Mouse (Mus musculus) liver (tissue): ENCODE data around the gene Hsd17b11.
"Not testable (repeated sequence)": the region's sequence is repeated elsewhere in the genome, so short reads cannot be mapped to it uniquely, and the experiment has no call there.

Experiments used
- DNase-seq: peaks from one replicate; pipeline ENCODE4 v3.0.0-alpha.2; 2020; ENCODE audit warnings: mixed read lengths

Gene Hsd17b11

DNA sequence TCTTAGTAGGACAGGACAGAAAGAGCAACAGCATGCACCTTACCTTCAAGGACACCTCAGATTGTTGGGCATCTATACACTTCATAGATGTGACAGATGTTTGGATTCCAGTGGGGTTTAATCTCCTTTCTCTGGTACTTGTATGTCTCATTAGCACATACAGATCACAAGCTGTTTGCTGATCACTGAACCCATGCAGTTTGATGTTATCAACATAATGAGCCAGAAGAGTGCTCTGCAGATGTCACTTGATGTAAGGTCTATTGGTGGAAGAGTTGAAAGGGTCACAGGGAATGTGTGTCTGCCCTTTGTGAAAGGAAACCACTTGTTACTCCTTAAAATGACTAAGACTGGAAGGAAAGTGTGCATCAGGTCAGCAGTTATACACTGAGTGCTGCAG, 13.3 kb upstream of the Hsd17b11 start:
- no peak for DNase-seq

GRCm38 (mm10) chr5:104032434-104033097, 10.8 kb upstream of the Hsd17b11 start:
- no peak for DNase-seq

DNA sequence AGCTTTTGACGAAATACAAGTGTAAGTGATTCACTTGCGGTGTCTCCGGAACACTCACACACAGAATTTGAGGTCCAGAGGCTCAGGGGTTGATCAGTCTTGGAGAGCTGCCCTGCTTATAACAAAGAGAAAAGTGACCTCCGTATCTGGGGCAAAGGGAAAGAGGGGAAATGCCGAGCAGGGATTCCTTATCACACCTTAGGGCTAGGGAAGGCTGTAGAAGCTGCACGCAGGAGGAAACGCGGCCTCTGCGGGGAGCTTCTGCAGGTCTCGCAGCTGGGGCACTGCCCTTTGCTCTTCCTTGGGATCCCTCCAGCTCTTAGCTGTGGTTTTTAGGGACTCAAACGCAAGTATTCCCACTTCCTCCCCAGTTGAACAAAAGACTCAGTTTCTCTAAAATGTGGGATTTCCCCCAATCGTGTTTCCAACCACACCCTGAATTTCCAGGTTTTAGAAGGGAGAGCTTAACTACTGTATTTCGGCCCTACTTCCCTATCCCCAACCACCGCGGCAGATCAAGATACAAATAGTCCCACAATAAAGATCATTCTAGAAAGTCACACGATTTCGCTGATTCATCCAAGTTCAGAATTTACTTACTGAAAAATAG, 3.6 kb upstream of the Hsd17b11 start:
- no peak for DNase-seq

DNA sequence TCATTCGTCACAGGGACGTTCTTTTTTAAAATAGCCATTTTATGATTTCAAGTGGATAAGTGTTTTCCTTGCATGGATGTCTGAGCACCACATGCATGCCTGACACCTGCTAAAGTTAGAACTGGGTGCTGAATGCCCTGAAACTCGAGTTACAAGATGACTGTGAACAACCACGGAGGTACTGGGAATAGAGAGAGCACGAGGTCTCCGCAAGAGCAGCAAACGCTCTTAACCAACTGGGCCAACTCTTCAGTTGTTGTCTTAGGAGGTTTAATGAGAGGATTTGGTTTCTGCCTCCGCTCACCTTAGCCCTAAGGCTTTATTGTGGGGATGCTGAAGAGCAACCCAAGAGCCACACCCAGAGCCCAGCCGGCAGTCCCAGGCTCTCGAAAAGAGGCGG, 3.0 kb upstream of the Hsd17b11 start:
- DNase-seq: no peak

DNA sequence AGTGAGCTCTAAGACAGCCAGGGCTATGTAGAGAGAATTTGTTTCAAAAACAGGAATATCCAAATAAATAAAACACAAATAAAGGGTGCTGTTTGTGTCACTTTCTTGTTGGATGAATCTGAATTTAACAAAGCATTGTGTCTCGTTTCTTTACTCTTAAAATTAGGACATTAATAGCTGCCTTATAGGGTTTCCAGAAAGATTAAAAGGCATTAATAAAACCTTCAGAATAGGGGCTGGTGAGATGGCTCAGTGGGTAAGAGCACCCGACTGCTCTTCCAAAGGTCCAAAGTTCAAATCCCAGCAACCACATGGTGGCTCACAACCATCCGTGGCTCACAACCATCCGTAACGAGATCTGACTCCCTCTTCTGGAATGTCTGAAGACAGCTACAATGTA, 2.5 kb upstream of the Hsd17b11 start:
- DNase-seq: not testable (repeated sequence)

- DNase-seq: no peak
Measured at GRCm38 (mm10) chr5:104023289-104024020, 1.7 kb upstream of the Hsd17b11 start.

- no peak for DNase-seq
Measured at GRCm38 (mm10) chr5:104022558-104022957, 839 bp upstream of the Hsd17b11 start.

GRCm38 (mm10) chr5:104011419-104011818, 10.3 kb downstream of the Hsd17b11 start:
- no peak for DNase-seq

DNA sequence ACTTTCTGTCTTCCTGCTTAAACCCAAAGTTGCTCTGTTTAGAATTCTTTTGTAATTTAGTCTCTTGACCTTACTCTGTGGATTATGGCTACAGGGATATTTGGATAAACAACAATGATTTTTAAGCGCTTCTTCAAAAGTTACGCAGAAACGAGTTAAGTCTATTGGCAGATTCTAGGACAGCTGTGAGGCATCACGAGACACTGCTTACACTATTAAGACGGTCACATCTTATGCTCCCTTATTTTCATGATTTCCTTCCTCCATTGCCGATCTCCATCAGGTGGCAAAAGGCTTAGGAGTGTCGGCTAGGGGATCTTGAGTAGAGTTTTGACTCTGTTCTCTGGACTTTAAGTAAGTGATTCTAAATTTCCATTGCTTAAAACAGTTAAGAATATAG, 11.5 kb downstream of the Hsd17b11 start:
- no peak for DNase-seq

GRCm38 (mm10) chr5:104009421-104009820, 12.3 kb downstream of the Hsd17b11 start:
- DNase-seq: no peak

DNA sequence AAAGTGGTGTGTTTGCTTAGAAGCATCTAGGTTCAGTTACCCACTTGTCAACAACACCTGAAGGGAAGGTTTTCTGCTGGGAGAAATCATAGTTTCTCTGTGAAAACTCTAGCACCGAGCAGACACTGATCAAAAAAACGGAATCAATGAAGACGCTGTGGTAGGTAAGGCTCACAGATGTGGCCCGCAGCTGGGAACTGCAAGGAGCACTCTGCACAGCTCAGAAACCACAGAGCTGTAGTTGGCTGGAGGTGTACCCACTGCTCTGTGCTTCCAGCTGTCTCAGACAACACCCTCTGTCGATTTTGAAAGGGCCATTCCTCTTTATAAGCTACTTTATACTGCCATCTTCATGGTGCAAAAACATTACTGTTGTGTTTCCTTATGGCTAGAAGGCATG, 13.9 kb downstream of the Hsd17b11 start:
- no peak for DNase-seq

- no peak for DNase-seq
Measured at GRCm38 (mm10) chr5:104006811-104007210, 14.9 kb downstream of the Hsd17b11 start.

DNA sequence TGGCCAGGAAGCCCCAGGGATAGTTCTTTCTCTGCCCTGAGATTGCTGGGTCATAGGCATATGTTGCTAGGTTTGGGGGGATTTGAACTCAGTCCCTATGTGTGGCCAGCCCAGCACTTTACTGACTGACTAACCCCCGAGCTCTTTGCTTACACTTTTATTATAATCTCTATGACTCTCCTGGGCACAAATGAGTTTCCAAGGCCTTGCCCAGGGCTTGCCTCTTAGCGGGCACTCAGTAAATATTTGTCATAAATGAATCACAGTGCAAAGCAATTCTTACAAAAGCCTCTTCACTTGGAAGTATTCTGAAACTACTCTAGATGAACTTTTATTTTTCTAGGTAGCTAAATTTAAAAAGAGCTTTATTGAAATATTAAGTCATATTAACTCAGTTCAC, 17.8 kb downstream of the Hsd17b11 start:
- no peak for DNase-seq

- no peak for DNase-seq
Measured at GRCm38 (mm10) chr5:104003256-104003931, 18.3 kb downstream of the Hsd17b11 start.

GRCm38 (mm10) chr5:104002549-104003255, 19.0 kb downstream of the Hsd17b11 start:
- no peak for DNase-seq

GRCm38 (mm10) chr5:103999738-104000137, 22.0 kb downstream of the Hsd17b11 start:
- DNase-seq: peak; percentile 83

DNA sequence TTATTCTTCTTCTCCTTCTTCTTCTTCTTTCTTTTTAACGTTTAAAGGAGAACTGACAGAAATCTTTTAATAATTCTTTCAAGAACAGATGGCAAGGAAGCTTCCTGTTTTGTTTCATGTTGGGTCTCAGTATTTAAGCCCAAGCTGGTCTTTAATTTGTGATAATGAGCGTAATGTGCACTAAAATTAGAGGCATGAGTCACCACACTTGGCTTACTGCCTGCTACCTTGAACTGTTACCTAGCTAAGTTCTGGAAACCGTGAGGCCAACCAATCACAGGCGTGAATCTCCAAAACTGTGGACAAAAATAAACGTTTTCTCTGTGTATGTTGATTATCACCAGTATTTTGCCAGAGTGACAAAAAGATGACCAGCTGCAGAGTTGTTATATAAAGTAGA, 23.0 kb downstream of the Hsd17b11 start:
- no peak for DNase-seq

GRCm38 (mm10) chr5:103995181-103995580, 26.5 kb downstream of the Hsd17b11 start:
- peak; percentile 30 for DNase-seq

DNA sequence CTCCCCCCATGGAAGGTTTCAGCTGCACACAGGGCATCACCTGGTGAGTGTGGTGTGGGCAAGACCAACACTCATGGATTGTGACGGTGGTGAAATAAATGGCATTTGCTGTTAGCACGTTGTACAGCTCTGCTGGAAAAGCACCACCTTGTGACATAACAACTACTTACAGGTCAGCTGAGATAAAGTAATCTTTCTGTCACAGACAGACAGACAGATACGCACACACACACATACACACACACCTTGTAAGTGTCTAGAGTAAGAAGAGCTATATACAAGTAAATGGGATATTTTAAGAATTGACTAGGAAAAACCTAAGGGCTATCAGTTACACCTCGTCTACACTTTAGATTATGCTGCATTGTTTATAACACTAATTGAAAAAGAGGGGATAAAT, 27.1 kb downstream of the Hsd17b11 start:
- no peak for DNase-seq

DNA sequence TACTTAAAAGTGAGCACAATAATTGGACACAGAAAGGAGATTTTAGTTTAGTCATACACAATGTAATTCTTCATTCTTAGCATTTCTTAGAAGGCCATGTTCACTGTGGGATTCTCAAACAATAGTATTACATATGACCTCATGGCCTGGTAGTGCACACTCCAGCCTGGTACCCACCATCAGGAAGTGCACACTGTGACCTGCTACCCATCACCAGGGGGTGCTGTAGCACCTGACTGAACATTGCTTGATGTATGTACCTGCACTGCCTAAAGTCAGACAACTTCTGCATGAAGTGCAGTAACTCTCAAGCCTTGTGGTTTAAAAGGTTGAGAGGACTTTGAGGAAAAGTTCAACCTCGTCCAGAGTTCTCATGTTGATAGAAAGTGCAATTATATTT, 28.1 kb downstream of the Hsd17b11 start:
- peak; percentile 33 for DNase-seq

- DNase-seq: no peak
Measured at GRCm38 (mm10) chr5:103992831-103993230, 28.9 kb downstream of the Hsd17b11 start.

DNA sequence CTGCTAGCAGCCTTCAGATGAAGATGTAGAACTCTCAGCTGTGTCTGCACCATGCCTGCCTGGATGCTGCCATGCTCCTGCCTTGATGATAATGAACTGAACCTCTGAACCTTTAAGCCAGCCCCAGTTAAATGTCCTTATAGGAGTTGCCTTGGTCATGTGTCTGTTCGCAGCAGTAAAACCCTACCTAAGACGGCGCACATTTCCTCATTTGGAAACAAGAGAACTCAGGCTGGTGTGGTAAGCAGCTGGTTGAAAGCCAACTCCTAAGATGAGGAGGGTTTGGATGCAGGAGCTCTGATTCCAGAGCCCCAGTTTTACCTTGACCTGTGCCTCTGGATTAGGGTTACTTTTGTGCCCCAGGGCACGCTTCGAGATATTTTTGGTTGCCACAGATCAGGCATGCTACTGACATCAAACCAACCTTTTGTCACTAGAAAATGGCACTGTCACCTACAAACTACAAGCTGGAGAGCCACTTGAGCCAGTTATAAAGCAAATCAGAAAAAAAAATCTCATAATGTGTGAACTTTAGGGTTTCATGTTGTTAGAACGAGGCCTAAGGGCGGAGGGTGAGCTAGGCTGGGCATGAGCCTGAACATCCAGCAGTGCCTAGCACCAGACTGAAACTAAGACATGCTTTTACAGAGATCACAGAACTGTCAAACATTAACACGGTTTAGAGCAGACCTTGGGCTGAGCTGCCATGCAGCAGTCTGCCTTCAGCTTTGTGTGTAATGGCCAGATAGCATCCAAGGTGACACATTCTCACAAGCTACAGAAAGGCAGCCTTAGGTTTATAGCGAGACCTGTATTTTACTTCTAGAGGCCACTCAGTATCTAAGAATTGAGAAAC, 40.8 kb downstream of the Hsd17b11 start:
- no peak for DNase-seq
